Comparison of ENCODE assay signal across 14 mouse cellular contexts in the genomic region with DNA sequence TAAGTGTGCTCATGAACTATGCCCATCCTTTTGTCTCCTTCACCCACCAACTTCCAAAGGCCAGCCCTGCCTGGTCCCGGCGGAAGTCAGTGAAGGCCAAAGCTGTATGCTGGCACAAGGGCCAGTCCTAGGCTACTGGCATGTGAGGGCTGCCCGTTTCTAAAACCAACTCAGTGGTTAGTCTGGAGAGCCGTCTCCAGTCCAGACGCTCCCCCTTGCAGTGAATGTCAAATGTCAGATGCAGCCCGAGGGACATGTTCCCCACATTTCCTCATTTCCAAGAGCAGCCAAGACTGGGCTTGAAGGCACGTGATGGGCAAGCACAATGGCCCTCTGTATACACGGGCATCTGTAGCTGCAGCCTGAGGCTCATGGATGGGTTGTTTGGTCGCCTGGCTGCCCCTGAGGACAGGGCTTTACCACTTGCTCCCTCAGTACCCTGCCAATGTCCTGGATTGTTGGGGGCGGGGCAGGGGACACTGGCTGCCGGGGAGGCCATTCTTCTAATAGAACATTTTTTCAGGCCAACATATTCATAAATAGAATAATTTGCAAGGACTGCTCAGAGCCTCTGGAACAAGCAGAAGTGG. TPM values are rescaled to one million over a fixed set of nuclear protein-coding genes. Genes with fewer than 3 reads are reported as not detected.
A peak's percentile ranks its signal among the peaks of the same experiment; 100 is the strongest.
DNase-seq lines count a peak whose midpoint lies in the region; ATAC-seq lines count a peak whose summit lies in the region.
"Had no signal": no experiment of that assay in that cellular context is flagged by ENCODE, and none has a peak within 500 bp of the region (broad histone marks: within the 10 kb centered on the region; RNA-seq: fewer than 3 reads in every experiment).

No protein-coding gene starts in this region.

- DNase-seq in heart, adult 11 months, result peak; percentile 94
- peak; percentile 53 for DNase-seq in left cerebral cortex, postnatal 4 days
- no peak for DNase-seq in left cerebral cortex, postnatal 14 days (ENCODE audit: low spot score in 2 of 2)
- peak; percentile 69 for DNase-seq in brain, adult 2 months (ENCODE audit: low read depth, low spot score)
- DNase-seq: adrenal gland, postnatal 14 days; heart, postnatal 14 days; midbrain, embryonic 14.5 days; right cerebral cortex, postnatal 14 days; thymus, postnatal 4 days had no signal

- H3K27ac ChIP-seq in heart, embryonic 11.5 days (ENCODE audit: low read depth, low read length), result no peak overlapping the region
- peak overlapping the region; percentile 65 for H3K27ac ChIP-seq in intestine, embryonic 16.5 days (ENCODE audit: low read length)
- H3K27ac ChIP-seq in liver, embryonic 12.5 days, result no peak overlapping the region
- H3K27ac ChIP-seq: liver, embryonic 14.5 days had no signal

- H3K4me1 ChIP-seq in heart, embryonic 11.5 days (ENCODE audit: control insufficient read depth, insufficient read depth, low read length), result peaks cover 11% of the 10 kb centered on the region; the same call in 1 of the 2 replicates
- peaks cover 15% of the 10 kb centered on the region; the same call in 1 of the 2 replicates for H3K4me1 ChIP-seq in intestine, embryonic 16.5 days (ENCODE audit: control insufficient read depth, insufficient read depth, low read length)
- peaks cover 8% of the 10 kb centered on the region; the same call in 1 of the 2 replicates for H3K4me1 ChIP-seq in liver, embryonic 12.5 days
- H3K4me1 ChIP-seq: neural tube, embryonic 13.5 days had no signal

- no peak overlapping the region for H3K4me2 ChIP-seq in heart, embryonic 11.5 days
- H3K4me2 ChIP-seq in intestine, embryonic 16.5 days (ENCODE audit: low read depth, low read length), result no peak overlapping the region
- no peak overlapping the region for H3K4me2 ChIP-seq in liver, embryonic 12.5 days
- H3K4me2 ChIP-seq: neural tube, embryonic 13.5 days had no signal

- H3K27me3 ChIP-seq in heart, embryonic 11.5 days (ENCODE audit: control insufficient read depth, insufficient read depth, low read length), result no peaks in the 10 kb centered on the region; the same call in 1 of the 2 replicates
- H3K27me3 ChIP-seq in intestine, embryonic 16.5 days (replicated peaks; ENCODE audit: control insufficient read depth, insufficient read depth, low read length), result no peaks in the 10 kb centered on the region
- no peaks in the 10 kb centered on the region for H3K27me3 ChIP-seq in liver, embryonic 12.5 days (replicated peaks)
- H3K27me3 ChIP-seq: neural tube, embryonic 13.5 days had no signal

- WGBS in heart, embryonic 11.5 days (ENCODE audit: insufficient replicate concordance), result 76% methylated on average over 11 of the region's 11 CpGs
- 68% methylated on average over 11 of the region's 11 CpGs for WGBS in intestine, embryonic 16.5 days
- WGBS in liver, embryonic 12.5 days (ENCODE audit: insufficient replicate concordance), result 67% methylated on average over 11 of the region's 11 CpGs

- H3K9me3 ChIP-seq in heart, embryonic 11.5 days (replicated peaks; ENCODE audit: control insufficient read depth, low read length), result no peaks in the 10 kb centered on the region
- H3K9me3 ChIP-seq in intestine, embryonic 16.5 days (ENCODE audit: control insufficient read depth, low read length), result no peaks in the 10 kb centered on the region
- no peaks in the 10 kb centered on the region for H3K9me3 ChIP-seq in liver, embryonic 12.5 days (replicated peaks)
- H3K9me3 ChIP-seq: neural tube, embryonic 13.5 days had no signal

- H3K36me3 ChIP-seq in heart, embryonic 11.5 days (ENCODE audit: control insufficient read depth, insufficient read depth, low read length), result no peaks in the 10 kb centered on the region
- no peaks in the 10 kb centered on the region for H3K36me3 ChIP-seq in intestine, embryonic 16.5 days (ENCODE audit: control insufficient read depth, insufficient read depth, low read length)
- H3K36me3 ChIP-seq in liver, embryonic 12.5 days, result no peaks in the 10 kb centered on the region
- H3K36me3 ChIP-seq: neural tube, embryonic 13.5 days had no signal

- no peak overlapping the region for H3K4me3 ChIP-seq in heart, embryonic 11.5 days (ENCODE audit: low read depth, low read length)
- no peak overlapping the region for H3K4me3 ChIP-seq in intestine, embryonic 16.5 days (ENCODE audit: low read length)
- H3K4me3 ChIP-seq in liver, embryonic 12.5 days, result no peak overlapping the region
- H3K4me3 ChIP-seq: neural tube, embryonic 13.5 days had no signal

- no peak for ATAC-seq in heart, embryonic 11.5 days (replicated peaks; ENCODE audit: insufficient number of reproducible peaks, low FRiP score, low TSS enrichment)
- peak; percentile 26; the same call in 1 of the 2 replicates for ATAC-seq in intestine, embryonic 16.5 days
- ATAC-seq in liver, embryonic 12.5 days, result no peak

- H3K9ac ChIP-seq in heart, embryonic 11.5 days (ENCODE audit: low read depth, low read length), result no peak overlapping the region
- no peak overlapping the region; the same call in 1 of the 2 replicates for H3K9ac ChIP-seq in intestine, embryonic 16.5 days (ENCODE audit: low read depth, low read length)
- H3K9ac ChIP-seq in liver, embryonic 12.5 days, result no peak overlapping the region
- H3K9ac ChIP-seq: liver, embryonic 14.5 days; neural tube, embryonic 13.5 days had no signal

- intact Hi-C loops in left cerebral cortex, postnatal 4 days (cut with DNase I), result no loop called here
- intact Hi-C loops in left cerebral cortex, postnatal 14 days (cut with DNase I), result no loop called here

RNA-seq across cellular contexts. Expression of a gene that starts 15.4 kb away (rescaled TPM):
- polyA plus RNA-seq in heart, embryonic 11.5 days (2014; fragmentation: Nextera tagmentation; extraction: Ambion mirVana), result 118 and 133 TPM in 2 replicates
- total RNA-seq in left cerebral cortex, postnatal 4 days (2021), result 10 to 100 TPM; 27.7 to 31.9 TPM
- total RNA-seq in left cerebral cortex, postnatal 14 days (2021), result 10 to 100 TPM; 35.3 to 36.0 TPM
- 101 and 108 TPM in 2 replicates for polyA plus RNA-seq in intestine, embryonic 16.5 days (2015; fragmentation: Nextera tagmentation; extraction: Ambion mirVana)
- 40.7 and 43.2 TPM in 2 replicates for polyA plus RNA-seq in liver, embryonic 12.5 days (2016; fragmentation: Nextera tagmentation; extraction: Ambion mirVana)

Comparison
In these comparisons a context has a peak if more than half of its experiments do, and no peak if none do; other contexts are left out.
1. DNase-seq: peak in heart, adult 11 months (single experiment), left cerebral cortex, postnatal 4 days (single experiment) and brain, adult 2 months (single experiment); none in left cerebral cortex, postnatal 14 days (0 of 2).